Mouse (Mus musculus) CH12F3 (cell line): ENCODE measurements at regions not wholly inside any gene's neighbourhood (a gene's known extent, or its start where the extent isn't known, plus 50 kb on each side); places are given as distances from the start of the nearest gene placed in this dataset.

Experiments
- in situ Hi-C: fragments of 300-500 bp; cut with MboI; formaldehyde crosslinking; loops from 2 replicates; pipeline ENCODE4 v1.14.3; 2020; ENCODE audit warnings: low sequenced_read_pairs

DNA sequence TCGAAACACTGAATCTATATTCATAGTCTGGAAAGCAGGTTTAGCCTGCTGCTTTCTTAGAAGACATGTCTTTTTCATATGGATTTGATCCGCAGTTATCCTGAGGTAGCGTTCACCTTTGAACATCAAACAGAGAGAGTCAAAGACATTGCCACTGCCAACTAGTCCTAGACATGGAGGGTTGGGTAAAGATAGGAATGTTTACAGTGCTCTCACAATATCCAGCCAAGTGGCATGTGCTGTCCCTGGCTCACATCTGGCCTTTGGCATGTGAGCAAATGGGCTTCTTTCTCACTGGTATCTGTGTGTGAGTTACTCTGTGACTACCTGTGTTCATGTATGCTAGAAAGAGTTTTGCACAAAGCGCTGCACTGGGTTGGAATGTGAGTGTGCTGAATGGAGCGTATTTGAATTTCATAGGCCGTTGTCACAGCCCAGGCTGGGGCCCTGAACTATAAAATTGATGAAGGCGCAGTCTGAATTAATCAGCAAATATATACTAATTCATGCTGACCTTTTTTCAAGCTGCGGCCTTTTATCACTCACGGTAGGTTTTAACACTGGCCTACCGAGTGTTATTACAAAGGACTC lies 280.8 kb downstream of the En1 start:
- in situ Hi-C loops = no loop called here

DNA sequence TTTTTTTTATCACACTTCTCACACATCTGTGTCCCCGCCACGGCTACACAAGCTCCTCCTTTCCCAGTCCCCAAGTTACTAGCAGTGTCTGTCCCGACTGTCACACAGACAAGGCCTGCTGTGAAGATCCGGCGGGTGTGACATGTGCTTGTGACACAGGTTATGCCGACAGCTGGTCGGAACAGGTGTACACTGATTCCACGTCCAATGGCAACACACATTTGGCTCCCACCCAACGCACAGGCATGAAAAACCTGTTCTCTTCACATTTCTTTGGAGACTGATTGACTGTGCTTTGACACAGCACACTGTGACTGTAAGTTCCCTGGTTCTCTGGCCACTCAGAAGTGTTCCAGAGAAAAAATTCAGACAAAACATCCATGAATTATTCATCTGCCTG lies 281.4 kb downstream of the En1 start:
- in situ Hi-C loops = no loop called here

DNA sequence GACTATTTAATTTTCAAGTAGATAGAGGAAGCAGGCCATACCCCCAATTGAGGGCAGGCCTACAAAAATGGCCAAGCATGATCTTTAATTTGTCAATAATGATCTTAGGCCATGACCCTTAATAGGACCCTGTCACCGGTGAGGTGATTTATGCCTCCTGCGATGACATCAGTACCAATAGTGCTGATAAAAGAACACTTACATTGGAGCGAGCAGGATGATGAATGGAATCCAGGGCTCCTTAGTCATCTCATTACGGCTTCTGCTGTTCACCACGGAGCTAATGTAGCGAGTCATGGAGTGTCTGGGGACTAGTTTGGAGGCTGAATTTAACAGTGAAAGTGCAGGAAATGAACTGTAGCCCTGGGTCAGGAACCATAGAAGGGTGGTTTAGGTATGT lies 308.6 kb downstream of the En1 start:
- in situ Hi-C loops = no loop called here

DNA sequence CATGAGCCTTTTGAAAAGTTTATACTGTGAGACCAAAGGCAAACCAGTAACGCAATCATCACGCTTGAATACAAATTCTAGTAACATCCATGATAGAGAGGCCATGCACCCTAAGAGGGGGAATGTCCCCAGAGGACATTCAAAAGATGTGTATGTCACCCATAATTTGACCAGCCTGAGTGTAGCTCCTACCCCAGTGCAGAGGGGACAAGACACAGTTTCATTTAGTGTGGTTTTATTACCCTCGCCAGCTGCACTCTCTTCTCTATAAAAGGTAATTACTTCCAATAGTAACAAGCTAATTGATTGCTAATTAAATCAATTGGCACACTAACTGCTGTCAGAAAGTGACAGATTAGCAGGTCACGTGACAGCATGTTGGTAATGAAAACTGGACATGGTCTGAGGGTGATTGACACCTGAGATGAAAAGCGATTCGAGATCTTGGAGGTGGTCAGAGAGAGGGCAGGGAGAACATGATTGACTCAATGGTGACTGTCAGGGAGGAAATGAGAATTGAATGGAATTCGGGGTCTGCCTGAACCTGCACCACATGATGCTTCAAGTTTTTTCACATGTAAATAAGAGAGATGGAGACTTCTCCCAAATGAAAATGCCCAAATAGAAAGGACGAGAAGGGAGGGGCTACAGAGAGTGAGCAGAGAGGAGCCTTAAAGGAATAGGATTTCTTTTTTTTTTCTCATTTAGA lies 309.9 kb downstream of the En1 start:
- in situ Hi-C loops = no loop called here

DNA sequence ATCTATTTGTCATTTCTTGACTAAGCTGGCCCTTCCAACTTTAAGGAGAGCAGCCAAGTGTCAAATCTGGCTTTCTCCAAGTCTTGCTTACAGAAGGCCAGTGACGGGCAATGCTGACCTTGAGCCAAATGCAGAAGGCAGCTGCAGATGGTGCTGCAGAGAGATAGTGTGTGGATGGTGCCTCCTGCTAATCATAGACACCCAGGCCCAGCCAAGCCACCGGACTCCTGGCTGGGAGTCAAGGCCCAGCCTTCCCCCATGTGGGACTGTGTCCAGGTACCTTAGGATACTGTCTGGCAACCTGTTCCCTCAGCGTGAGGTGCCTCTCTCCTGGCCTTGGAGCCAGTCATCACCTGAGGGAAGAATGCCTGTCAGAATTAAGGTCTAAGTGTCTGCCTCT lies 319.3 kb downstream of the En1 start:
- in situ Hi-C loops = no loop called here

DNA sequence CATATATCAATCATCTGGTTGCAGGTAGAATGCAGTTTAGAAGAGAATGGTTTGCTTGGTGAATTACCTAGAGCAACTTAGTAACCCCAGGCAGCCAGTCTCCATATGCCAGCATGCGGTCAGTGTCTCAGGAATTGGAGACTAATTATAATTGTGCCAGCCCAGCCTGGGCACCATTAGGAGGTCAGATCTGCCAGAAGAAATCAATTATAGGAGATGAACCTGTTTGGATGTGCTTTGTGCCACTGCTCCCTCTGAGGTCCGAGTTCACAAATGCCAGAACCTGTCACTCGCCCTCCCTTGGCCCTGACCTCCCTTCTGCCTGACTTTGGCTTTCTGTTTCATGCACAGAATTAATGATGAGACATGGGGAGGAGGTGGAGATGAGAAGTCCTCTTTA lies 323.1 kb downstream of the En1 start:
- in situ Hi-C loops = no loop called here

DNA sequence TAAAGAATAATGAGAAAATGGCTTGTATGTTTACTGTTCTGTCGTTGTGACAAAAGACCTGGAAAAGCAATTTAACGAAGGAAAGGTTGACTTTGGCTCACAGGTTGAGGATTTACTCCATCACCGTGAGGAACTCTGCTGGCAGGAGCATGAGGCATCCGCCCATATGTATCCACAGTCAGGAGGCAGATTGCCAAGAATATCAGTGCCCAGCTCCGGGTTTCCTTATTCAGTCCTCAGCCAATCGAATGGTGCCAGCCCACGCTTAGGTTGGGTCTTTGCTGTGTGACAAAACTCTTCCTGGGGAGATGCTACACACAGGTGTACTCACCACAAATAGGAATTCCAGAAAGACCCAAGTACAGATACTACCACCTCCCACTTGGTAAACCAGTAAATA lies 327.9 kb downstream of the En1 start:
- in situ Hi-C loops = no loop called here

DNA sequence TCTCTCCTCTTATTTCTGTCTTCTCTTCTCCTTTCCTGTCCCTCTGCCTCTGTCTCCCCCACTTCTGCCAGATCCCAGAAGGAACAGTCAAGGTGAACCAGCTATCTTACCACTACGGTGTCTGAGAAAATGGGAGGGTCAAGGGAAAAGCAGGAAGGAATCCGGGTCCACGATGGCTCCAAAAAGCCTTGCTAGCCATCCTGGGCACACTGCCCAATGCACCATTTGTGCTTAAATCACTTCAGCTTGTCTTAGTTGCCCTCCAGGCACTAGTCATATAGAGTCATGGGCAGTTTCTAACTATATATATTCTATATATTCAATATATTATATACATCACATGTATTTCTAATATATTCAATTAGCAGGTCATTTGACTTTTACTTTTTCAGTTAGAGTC lies 333.1 kb downstream of the En1 start:
- in situ Hi-C loops = no loop called here

DNA sequence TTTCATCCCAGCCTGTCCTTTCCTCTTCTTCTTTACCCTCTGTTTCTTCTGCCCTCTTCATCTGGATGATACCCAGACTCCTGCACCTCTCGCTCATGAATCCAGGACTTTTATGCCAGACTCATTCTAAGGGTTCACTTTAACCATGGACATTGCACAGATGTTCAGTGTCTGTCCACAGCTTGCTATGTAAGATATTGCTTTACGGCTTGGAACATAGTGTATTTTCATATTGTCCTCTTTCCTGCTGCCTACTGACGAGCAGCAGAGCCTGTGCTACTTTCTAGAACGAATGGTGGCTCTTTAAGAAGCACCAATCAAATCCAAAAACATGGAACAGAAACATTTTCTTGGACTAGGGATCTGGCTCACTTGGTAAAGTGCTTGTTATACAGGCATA lies 341.5 kb downstream of the En1 start:
- in situ Hi-C loops = no loop called here

DNA sequence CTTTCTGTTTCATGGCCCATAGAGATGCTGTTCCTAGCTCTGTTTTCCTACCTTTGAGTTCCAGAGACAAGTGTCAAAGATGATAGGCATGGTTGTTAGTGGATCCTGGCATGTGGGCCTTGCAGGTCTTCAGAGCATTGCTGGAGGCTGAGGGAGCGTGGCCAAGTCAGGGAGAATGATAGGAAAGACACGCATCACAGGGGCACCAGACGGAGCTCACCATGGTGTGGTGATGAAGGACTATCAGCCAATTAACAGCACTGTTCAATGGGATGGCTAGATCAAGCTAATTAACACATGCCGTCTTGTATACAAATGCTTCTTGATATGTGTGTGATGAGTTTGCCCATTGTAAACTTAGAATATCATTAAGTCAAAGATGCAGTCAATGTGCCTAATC lies 344.1 kb downstream of the En1 start:
- in situ Hi-C loops = no loop called here

DNA sequence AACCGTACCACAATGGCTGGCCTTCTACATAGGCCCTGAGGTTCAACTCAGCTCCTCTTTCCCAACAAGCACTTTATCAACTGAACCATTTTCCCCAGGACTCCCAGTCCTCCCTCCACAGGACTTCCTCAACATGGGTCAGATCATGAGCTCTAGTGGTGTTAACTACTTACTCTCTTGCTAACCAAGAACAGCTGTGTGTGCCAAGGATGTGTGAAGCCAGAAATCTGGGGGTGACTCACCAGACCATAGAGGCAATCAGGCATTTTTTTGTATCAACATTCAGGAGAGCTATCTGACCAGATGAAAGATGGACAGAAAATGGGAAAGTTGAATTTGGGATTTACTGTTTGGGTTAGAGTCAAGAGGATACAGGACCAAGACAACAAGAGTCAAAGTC lies 359.0 kb downstream of the En1 start:
- in situ Hi-C loops = no loop called here

DNA sequence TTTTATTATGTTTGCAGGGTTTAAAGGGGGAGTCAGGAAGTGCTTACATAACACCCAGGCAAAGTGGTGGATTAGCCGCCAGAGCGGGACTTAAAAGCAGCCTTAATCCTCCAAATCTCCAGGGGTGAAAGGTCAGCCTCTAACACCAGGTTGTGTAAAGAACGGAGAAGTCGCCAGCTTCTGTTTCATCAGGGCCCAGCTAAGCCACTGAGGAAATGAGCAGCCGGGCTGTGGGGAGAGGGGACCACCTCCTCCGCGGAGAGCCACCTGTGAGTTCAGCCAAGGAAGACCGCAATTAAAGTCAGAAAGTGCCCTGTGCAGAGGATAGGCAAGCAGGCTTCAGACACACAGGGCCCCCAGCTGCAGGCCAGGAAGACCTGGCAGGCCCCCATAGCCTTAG lies 359.8 kb downstream of the En1 start:
- in situ Hi-C loops = no loop called here

DNA sequence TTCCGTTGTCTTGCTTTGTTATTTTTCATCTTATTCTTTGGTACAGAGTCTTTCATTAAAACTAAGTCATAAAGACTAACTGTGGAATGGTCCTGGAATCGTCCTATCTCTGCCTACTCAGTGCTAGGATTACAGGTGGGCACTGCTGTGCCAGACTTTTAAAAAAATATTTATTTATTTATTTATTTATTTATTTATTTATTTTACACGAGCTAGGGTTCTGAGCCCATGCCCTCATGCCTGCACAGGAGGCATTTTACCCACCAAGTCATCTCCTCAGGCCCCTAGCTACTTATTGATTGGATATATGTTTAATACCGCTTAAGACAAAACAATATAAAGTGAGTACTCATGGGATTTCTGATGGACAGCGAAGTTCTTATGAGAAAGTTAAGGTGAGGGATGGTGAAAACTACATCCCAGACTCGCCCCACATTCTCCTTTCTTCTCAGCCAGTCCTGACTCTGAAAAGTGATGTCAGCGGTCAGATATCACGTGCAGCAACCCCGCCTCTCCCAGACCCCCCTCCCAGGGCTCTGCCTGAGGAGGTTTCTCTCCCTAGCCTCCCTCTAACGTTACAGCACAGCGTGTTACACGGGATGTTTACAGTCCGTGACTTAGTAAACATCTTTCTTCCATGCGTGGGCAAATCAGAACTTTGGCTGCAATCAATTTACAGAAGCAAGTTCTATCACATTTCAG lies 361.4 kb downstream of the En1 start:
- in situ Hi-C loops = no loop called here

DNA sequence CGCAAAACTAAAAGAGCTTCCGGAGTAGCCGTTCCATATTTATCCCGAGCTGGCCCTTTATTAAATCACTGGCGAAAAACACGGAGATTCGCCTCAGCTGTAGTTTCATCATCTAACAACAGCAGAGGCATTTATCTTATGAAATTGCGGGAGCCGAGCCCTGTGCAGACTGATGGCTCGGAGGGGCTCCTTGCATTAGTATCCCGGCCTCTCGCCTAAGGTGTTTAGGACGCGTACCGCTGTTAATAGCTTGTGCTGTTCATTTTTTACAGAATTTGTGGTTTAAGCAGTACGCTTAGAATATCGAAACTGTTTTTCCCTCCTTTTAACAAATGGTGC lies 361.9 kb downstream of the En1 start:
- in situ Hi-C loops = no loop called here

DNA sequence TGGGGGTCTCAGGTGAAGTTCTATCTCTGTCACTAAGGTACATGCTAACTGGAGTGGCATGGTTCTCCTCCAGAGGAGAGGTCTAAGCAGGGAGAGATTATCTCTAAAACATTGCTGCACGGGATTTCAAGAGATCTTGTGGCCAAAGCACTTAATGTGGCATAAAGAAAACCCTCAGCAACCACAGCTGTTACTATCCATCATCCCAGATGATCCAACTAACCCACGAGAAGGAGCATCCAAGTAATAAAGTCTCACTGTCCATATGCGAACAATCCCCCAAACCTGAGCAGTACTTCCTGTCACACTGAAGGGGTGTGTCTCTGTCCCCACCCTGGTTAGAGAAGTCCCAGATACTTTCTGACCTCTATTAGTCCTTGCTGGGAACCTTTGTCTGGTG lies 363.9 kb downstream of the En1 start:
- in situ Hi-C loops = no loop called here

DNA sequence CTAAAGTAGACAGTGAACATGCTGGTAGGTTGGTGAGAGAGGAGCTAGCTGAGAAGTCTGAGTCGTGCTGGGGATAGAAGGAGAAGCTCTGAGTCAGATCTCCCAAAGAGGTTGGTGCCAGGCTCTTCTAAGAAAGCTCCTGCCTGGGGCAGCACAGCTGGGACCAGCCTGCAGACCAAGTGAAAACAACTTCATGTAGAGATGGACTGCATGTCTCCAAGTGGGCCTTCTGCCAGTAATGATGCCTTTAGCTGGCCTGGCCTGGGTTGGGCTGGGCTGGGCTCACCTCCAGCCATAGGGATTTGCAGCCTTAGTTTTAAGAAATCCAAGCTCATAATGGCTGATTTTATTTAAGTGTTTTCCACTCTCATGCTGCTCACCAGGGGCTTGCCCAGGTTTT lies 357.7 kb downstream of the Insig2 start:
- in situ Hi-C loops = no loop called here

DNA sequence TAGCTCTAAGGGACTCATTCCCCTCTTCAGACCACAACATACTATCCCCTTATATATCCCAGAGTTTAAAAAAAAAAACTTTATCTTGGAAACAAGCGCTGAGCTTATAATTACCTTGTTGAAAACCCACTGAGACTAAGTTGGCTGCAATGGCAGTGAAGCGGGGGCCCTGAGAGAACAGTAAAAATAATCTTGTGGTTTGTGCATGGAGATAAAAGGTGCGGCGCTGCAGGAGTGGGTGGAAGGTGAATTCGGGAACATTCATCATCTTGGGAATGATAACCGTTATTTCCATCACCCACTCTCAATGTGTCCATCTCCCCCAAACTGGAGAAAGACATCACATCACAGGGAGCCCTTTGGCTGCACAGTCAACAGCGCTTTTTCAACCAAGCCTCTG lies 327.9 kb downstream of the Insig2 start:
- in situ Hi-C loops = no loop called here

DNA sequence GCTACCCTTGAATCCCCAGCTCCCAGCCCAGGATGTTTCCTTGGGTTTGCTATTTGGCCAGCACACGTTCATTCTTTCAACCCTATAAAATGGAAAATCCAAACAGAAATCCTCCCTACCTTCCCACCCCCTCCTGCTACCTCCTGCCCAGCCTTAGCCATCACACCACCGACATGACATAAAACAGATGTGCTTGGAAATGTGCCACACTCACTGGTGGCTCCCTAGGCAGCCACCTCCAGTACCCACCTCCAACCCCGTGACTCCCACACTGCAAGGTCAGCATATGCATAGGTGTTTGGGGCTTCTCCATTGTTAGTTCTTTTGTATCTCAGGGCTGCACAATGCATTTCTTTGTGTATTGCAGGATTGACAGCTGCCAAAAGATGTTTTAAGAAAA lies 327.2 kb downstream of the Insig2 start:
- in situ Hi-C loops = no loop called here

DNA sequence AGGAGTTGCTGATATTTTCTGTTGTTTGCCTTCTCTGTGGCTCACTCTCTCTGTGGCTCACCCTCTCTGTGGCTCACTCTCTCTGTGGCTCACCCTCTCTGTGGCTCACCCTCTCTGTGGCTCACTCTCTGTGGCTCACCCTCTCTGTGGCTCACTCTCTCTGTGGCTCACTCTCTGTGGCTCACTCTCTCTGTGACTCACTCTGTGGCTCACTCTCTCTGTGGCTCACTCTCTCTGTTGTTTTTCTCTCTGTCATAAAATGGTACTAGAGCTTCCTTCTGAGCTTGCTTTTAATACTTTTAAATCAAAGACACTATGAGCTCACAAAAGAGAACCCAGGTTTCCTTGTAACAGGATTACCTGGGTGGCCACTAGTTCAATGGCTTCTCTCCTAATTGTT lies 320.3 kb downstream of the Insig2 start:
- in situ Hi-C loops = no loop called here

DNA sequence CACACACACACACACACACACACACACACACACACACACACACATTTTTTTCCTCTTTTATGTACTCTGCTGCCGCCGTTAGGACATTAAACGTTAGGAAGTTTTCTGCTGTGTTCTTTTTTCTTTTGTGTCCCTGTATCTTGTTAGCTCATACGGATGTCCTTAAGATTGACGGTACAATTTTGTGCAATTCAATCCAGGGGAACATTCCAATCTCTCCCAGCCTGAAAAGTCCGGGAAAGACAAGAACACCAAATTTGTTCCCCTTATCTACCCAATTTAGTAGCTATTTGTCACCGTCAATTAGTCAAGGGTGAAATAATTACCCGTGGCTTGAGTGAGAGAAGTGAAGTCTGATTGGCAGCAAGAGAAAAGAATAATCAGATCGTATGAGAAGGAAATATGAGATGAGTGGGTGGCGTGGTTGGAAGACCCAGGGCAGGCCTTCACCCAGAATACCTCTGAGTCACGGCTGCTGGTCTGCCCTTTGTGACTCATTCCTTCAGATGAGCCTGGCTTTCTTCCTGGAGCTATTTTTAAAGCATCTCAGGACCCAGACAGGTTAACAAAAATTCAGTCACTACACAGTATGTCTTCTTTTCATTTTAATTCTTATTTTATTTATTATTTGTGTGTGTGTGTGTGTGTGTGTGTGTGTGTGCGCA lies 318.4 kb downstream of the Insig2 start:
- in situ Hi-C loops = no loop called here

DNA sequence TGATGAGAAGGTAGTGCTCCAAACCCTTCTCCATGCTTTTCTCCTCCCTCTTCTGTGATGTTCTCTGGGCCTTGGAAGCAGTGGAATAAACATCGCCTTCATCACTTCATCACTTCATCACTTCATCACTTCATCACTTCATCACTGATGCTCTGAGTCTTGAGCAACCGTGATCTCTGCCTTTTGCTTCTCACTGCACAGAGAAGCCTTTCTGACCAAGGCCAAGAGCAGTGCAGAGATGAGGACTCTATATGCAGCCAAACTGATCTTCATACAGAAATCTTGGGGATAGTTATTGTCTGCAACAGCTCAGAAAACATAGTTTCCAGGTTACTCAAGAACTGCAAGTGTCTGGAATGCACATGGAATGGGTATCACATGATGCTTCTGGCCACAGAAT lies 303.0 kb downstream of the Insig2 start:
- in situ Hi-C loops = no loop called here

DNA sequence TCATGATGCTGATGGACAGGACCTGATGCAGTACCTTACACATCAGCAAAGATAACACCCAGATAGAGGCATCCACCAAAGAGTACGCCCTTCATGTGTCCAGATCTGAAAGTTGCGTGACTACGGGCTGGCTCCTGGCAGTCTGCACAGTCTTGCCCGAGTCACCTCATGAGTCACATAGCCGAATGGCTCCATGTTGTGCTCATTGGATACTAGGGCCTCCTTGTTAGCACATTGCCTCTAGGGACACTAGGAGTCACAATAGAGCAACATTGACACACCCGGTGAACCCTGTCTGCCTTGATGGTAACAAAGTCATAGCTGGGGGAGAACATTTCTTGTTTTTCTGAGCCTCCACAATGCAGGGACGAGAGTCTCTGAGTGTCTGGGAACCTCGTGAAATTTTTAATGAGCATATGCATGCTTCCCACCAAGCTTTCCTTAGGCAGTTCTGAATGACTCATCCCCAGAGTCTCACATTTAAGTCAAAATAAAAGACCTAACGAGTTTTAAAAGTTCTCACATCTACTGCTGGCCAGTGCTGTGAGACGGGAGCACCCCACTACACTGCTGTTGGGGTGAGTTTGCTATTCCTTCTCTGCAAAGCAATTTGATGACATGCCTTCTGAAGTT lies 297.5 kb downstream of the Insig2 start:
- in situ Hi-C loops = no loop called here
